Mouse (Mus musculus): ENCODE data around the gene Gm11937. TPM values are rescaled to one million over a fixed set of nuclear protein-coding genes. Genes with fewer than 3 reads are reported as not detected.
"Not testable (repeated sequence)": the region's sequence is repeated elsewhere in the genome, so short reads cannot be mapped to it uniquely, and the experiment has no call there.

The Gm11937 gene
- not detected for polyA plus RNA-seq (2017; shearing (Covaris generic))

DNA sequence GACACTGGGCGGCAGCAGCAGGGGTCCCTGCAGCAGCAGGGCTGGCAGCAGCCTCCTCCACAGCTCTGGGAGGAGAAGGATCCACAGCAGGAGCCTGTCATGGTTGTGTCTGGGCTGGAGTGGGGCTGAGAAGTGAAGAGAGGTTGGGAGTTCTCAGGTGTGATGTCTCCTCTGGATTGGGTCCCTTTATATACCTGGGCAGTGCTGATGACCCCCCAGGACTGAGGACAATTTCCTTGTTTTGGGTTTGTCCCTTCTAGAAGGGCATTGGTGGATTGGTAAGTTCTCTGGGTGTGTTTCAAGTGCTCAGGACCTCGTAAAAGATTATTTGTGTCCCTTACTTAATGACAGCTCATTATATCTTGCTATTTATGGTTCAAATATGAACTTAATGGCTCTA is at the start of gene Gm11937:
Gene Gm11937 (minus strand): TSS at position 101 of the 400 bp plus-strand sequence.
- ATAC-seq, result not testable (repeated sequence)

DNA sequence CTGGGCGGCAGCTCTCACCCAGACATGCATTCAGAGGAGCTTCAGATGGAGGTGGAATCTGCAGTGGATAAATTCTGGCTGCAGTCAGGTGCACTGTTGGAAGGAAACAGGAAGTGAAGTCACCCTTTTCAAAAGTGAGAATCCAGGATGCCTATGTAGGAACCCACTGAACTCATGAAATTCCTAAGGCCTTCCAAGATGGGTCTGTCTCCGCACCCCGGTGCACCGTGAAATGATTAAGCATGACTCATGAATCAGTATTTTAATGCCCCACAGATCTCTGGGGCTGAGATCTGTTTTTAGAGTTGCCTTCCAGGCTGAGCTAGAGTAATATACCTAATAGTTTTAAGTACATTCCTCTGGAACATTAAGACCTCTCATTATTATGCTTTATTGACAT is 49.3 kb upstream of the Gm11937 start:
- no peak for ATAC-seq

DNA sequence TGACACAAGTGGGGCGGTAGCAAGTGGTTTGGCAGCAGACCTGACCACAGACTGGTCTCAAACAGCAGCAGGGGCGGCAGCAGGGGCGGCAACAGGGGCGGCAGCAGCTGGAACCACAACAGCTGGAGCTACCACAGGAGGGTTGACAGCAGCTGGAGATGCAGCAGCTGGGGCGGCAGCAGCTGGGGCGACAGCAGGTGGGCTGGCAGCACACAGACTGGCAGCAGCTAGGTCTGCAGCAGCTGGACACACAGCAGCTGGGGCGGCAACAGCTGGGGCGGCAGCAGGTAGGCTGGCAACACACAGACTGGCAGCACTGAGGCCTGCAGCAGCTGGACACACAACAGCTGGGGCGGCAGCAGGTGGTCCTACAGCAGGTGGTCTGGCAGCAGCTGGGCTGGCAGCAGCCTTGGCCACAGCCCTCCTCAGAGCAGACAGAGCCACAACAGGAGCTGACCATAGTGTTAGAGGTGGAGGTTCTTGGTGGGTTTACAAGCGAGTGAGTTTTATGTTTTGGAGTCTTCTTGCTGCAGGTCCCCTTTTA is 48.5 kb upstream of the Gm11937 start, which contains the start of gene Gm11563:
Gene Gm11563 (minus strand): TSS at position 494 of the 544 bp plus-strand sequence.
- not testable (repeated sequence) for ATAC-seq

DNA sequence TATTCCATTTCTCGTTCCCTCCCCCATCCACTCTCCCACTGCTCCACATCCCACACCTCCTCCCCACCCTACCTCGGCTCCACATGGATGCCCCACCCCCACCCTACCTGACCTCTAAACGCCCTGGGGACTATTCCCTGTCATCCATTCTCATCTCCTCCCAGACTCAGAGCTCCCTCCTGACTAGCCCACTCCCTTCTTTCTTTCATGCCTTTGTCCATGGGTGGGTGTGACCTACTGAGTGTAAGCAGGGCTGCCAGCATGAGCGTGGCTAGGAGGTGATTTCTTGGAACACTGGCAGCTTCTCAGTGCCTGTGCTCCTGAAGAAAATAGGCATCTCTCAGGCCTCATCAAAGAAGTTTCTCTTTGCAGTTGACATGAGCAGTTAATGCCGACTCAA is 47.1 kb upstream of the Gm11937 start:
- no peak for ATAC-seq

DNA sequence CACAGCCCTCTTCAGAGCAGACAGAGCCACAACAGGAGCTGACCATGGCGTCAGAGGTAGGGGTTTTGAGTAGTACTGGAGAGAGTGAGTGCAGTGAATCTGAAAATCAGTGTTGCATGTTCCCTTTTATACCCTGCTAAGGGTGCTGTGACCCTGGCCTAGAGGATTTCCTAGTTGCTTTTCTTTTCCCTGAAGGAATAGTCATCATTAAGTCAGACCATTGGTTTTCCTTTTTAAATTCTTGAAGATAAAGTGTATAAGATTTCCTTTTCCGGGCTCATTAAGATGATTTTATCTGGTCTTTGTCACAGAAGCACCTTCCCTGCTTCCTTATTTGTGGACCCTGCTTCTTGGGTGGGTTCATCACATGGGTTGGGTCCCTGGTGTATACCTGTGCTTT is 40.1 kb upstream of the Gm11937 start, which contains the start of gene Gm11555:
Gene Gm11555 (minus strand): TSS at position 101 of the 400 bp plus-strand sequence.
- ATAC-seq, result no peak

DNA sequence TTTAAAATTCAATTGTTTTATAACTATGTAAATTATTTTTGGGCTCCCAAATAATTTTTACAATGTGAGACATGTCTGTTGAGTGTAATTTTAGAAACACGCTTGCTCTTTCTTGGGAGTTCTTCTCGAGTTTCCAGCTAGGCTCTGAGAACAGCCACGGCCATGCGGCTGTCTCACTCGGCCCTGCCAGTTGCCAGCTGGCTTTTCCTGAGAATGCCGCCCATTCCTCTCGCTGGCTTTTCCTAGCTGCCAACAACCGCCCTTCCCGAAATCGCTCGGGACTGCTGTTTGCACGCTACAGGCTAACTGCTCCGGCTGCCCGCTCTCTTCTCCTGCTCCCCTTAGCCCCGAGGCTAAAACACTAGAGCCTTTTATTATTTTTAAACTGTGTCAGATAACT is 36.5 kb upstream of the Gm11937 start:
- ATAC-seq, result no peak

- no peak for ATAC-seq
These were observed 34.4 kb upstream of the Gm11937 start for GRCm38 (mm10) chr11:99644351-99644750.

DNA sequence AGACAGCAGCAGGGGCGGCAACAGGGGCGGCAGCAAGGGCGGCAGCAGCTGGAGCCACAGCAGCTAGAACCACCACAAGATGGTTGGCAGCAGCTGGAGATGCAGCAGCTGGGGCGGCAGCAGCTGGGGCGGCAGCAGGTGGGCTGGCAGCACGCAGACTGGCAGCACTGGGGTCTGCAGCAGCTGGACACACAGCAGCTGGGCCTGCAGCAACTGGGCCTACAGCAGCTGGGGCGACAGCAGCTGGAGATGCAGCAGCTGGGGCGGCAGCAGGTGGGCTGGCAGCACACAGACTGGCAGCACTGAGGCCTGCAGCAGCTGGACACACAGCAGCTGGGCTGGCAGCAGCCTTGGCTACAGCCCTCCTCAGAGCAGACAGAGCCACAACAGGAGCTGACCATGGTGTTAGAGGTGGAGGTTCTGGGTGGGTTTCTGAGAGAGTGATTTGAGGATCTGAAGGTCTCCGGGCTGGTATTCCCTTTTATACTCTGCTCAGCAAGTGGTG is 33.7 kb upstream of the Gm11937 start, which contains the start of gene Krtap4-7:
Gene Krtap4-7 (minus strand): TSS at position 455 of the 505 bp plus-strand sequence.
- ATAC-seq, result not testable (repeated sequence)

DNA sequence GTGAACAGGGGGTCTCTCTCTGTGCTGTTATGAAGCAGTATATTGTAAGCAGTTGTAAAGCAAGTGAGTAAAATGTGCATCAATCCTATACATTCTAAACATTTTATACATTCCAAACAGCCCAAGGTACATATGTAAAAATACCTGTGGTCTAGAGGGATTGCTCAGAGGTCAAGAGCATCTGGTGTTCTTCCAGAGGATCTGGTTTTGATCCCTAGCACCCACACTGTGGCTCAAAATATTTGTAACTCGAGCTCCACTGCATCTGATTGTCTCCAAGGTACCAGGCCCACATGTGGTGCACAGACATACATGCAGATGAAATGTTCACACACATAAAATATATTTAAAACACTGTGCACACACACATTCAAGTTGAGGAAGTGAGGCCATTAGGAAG is 30.9 kb upstream of the Gm11937 start:
- ATAC-seq, result no peak

- ATAC-seq, result no peak
These were observed 27.1 kb upstream of the Gm11937 start for GRCm38 (mm10) chr11:99637086-99637485.

- ATAC-seq, result no peak
These were observed 24.7 kb upstream of the Gm11937 start, which contains the start of gene Krtap4-2 for GRCm38 (mm10) chr11:99634653-99635134. Gene Krtap4-2 (minus strand): TSS chr11:99635084.

- no peak for ATAC-seq
These were observed 23.3 kb upstream of the Gm11937 start for GRCm38 (mm10) chr11:99633293-99633692.

DNA sequence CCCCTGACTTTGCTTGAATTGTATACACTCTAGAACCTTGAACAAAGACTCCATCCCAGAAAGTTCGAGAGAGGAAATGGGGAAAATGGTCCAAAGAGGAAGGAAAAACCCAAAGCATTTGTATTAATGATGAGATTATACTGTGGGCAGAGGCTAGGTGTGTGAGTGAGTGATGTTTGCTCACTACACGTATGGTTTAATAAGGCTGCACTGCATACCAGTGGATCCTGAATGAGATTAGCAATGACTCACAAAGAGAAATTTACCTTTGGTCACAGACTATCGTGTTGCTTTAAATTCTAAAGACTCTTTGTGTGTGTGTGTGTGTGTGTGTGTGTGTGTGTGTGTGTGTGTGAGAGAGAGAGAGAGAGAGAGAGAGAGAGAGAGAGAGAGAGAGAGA is 20.9 kb upstream of the Gm11937 start:
- no peak for ATAC-seq

DNA sequence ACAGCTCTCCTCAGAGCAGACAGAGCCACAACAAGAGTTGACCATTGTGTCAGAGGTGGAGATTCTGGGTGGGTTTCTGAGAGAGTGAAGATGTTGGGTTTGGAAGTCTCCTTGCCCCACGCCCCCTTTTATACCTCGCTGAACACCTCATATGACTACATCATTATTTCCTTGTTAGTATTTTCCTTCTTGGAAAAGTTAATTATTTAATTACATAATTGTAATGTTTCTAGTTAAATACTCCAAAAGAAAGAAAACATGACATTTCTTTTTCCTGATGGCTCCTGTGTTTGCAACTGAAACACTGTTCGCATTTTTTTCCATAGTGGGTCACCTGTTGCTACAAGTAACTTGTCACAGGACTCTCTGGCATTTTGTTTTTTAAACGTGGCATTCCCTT is 18.1 kb upstream of the Gm11937 start, which contains the start of gene Krtap4-1:
Gene Krtap4-1 (minus strand): TSS at position 101 of the 400 bp plus-strand sequence.
- ATAC-seq, result no peak

GRCm38 (mm10) chr11:99620335-99620734 is 10.3 kb upstream of the Gm11937 start, which contains the start of gene Gm11562:
Gene Gm11562 (minus strand): TSS chr11:99620435.
- no peak for ATAC-seq

DNA sequence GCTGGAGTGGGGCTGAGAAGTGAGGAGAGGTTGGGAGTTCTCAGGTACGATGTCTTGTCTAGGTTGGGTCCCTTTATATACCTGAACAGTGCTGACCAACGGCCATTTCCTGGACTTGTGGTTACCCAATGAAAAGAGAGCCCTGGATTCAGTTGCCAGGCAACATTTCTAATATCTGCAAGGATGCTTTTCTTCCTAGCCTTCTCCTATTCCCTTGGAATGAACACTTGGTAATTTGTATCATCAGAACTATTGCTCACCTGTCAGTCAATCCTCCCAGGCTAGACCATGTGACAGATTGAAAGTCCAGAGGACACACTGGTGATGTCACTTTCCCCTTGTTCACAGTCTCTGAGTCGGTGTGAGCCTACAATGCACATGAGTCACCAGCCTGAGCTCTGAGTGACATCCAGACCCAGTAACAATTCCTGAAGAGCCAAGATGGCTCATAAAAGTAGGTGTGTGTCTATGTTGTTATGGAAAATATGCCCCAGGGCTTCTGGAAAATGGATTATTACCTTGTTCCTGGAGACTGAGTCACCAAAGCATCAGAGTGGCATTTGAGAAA is 4.9 kb upstream of the Gm11937 start, which contains the start of gene Krtap2-4:
Gene Krtap2-4 (minus strand): TSS at position 51 of the 568 bp plus-strand sequence.
- ATAC-seq, result no peak

DNA sequence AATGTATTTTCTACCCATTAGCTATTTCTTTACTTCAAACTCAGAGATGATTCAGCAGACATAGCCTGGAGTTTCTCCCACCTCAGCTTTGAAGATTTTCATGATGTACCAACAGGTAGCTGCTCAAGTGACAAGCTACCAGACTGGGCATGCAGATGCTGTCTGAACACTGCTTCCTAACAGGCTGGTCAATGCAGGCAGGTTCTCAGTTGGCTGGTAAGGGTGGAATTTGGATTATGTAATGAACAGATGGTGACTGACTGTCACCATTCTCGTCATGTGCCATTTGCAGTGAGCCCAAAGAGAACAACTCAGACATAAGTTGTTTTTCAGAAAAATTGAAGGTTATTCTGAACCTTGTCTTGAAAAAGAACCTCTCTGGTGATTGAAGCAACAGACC is 863 bp downstream of the Gm11937 start:
- ATAC-seq, result no peak

GRCm38 (mm10) chr11:99603208-99603607 is 6.8 kb downstream of the Gm11937 start, which contains the start of gene Gm11938:
Gene Gm11938 (minus strand): TSS chr11:99603308.
- not testable (repeated sequence) for ATAC-seq

GRCm38 (mm10) chr11:99597742-99598141 is 12.2 kb downstream of the Gm11937 start, which contains the start of gene Krtap9-3:
Gene Krtap9-3 (minus strand): TSS chr11:99598105.
- not testable (repeated sequence) for ATAC-seq

DNA sequence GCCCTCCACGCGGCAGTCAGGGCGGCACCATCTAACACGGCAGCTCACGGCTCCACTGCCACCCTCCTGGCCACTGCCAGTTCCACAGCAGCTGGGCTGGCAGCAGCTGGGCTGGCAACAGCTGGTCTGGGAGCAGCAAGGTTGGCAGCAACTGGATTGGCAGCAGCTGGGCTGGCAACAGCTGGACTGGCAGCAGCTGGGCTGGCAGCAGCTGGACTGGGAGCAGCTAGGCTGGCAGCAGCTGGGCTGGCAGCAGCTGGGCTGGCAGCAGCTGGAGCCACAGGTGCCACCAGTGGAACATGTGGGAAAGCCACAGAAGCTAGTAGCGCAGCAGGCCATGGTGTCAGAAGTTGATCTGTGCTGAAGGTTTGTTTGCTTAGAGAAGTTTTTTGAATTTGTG is 19.0 kb downstream of the Gm11937 start, which contains the start of gene Krtap1-3:
Gene Krtap1-3 (minus strand): TSS at position 359 of the 400 bp plus-strand sequence.
- no peak for ATAC-seq

GRCm38 (mm10) chr11:99585096-99585495 is 24.9 kb downstream of the Gm11937 start:
- no peak for ATAC-seq

GRCm38 (mm10) chr11:99583245-99583704 is 26.7 kb downstream of the Gm11937 start, which contains the start of gene Krtap1-4:
Gene Krtap1-4 (minus strand): TSS chr11:99583654.
- no peak for ATAC-seq

GRCm38 (mm10) chr11:99581564-99581963 is 28.4 kb downstream of the Gm11937 start:
- no peak for ATAC-seq
